Mouse (Mus musculus): ENCODE measurements around the gene Tec. TPM values are rescaled to one million over a fixed set of nuclear protein-coding genes. Genes with fewer than 3 reads are reported as not detected.
A peak's percentile ranks its signal among the peaks of the same experiment; 100 is the strongest.
"Not testable (repeated sequence)": the region's sequence is repeated elsewhere in the genome, so short reads cannot be mapped to it uniquely, and the experiment has no call there.

Tec gene
- polyA plus RNA-seq, 1 experiment from 2014 or later = 10.0 TPM

- 94% methylated on average over 5 of the region's 5 CpGs for WGBS
- H3K4me2 ChIP-seq = no peak overlapping the region
- no peak overlapping the region for H3K4me3 ChIP-seq
- no peaks in the 10 kb centered on the region for H3K36me3 ChIP-seq
- H3K27me3 ChIP-seq = no peaks in the 10 kb centered on the region
- no peak overlapping the region for H3K27ac ChIP-seq (replicated peaks)
- no peaks in the 10 kb centered on the region for H3K9me3 ChIP-seq
- no peak for ATAC-seq (ENCODE audit: low read depth)
- H3K9ac ChIP-seq = no peak overlapping the region
- H3K4me1 ChIP-seq (replicated peaks) = no peaks in the 10 kb centered on the region
Observed at GRCm38 (mm10) chr5:72830988-72831610, 37.2 kb downstream of the Tec start.

- H3K4me2 ChIP-seq = no peak overlapping the region
- H3K27me3 ChIP-seq = no peaks in the 10 kb centered on the region
- H3K9ac ChIP-seq = no peak overlapping the region
- H3K27ac ChIP-seq (replicated peaks) = no peak overlapping the region
- no peaks in the 10 kb centered on the region for H3K9me3 ChIP-seq
- H3K4me1 ChIP-seq (replicated peaks) = no peaks in the 10 kb centered on the region
- no peaks in the 10 kb centered on the region for H3K36me3 ChIP-seq
- no peak for ATAC-seq (ENCODE audit: low read depth)
- no peak overlapping the region for H3K4me3 ChIP-seq
- 87% methylated on average over 7 of the region's 7 CpGs for WGBS
Observed at GRCm38 (mm10) chr5:72829506-72830067, 38.7 kb downstream of the Tec start.

- Histone ChIP-seq H3K27ac (replicated peaks) (no peak overlapping the region), H3K36me3 (no peaks in the 10 kb centered on the region), H3K4me1 (replicated peaks) (no peaks in the 10 kb centered on the region), H3K4me3 (no peak overlapping the region), H3K9me3 (no peaks in the 10 kb centered on the region), H3K4me2 (no peak overlapping the region), H3K27me3 (no peaks in the 10 kb centered on the region), H3K9ac (no peak overlapping the region)
- 29% methylated on average over 1 of the region's 1 CpGs for WGBS
- ATAC-seq (ENCODE audit: low read depth) = no peak
Observed at GRCm38 (mm10) chr5:72828401-72828800, 39.9 kb downstream of the Tec start.

- Histone ChIP-seq H3K9ac (no peak overlapping the region), H3K4me1 (replicated peaks) (no peaks in the 10 kb centered on the region), H3K9me3 (no peaks in the 10 kb centered on the region), H3K27ac (replicated peaks) (no peak overlapping the region), H3K27me3 (no peaks in the 10 kb centered on the region), H3K4me3 (no peak overlapping the region), H3K4me2 (no peak overlapping the region), H3K36me3 (no peaks in the 10 kb centered on the region)
- ATAC-seq (ENCODE audit: low read depth) = no peak
- WGBS = 63% methylated on average over 5 of the region's 5 CpGs
Observed at GRCm38 (mm10) chr5:72827435-72827834, 40.8 kb downstream of the Tec start.

GRCm38 (mm10) chr5:72826445-72826844 lies 41.8 kb downstream of the Tec start:
- 83% methylated on average over 3 of the region's 3 CpGs for WGBS
- Histone ChIP-seq H3K36me3 (no peaks in the 10 kb centered on the region), H3K9me3 (no peaks in the 10 kb centered on the region), H3K4me3 (no peak overlapping the region), H3K27ac (replicated peaks) (no peak overlapping the region), H3K4me2 (no peak overlapping the region), H3K4me1 (replicated peaks) (no peaks in the 10 kb centered on the region), H3K9ac (no peak overlapping the region), H3K27me3 (no peaks in the 10 kb centered on the region)
- no peak for ATAC-seq (ENCODE audit: low read depth)

GRCm38 (mm10) chr5:72820651-72821050 lies 47.6 kb downstream of the Tec start:
- Histone ChIP-seq H3K9ac (no peak overlapping the region), H3K36me3 (no peaks in the 10 kb centered on the region), H3K9me3 (no peaks in the 10 kb centered on the region), H3K4me3 (no peak overlapping the region), H3K27ac (replicated peaks) (no peak overlapping the region), H3K27me3 (no peaks in the 10 kb centered on the region), H3K4me1 (replicated peaks) (peaks cover 18% of the 10 kb centered on the region), H3K4me2 (no peak overlapping the region)
- ATAC-seq (ENCODE audit: low read depth) = no peak
- 70% methylated on average over 3 of the region's 3 CpGs for WGBS

- WGBS = 89% methylated on average over 8 of the region's 8 CpGs
- no peaks in the 10 kb centered on the region for H3K9me3 ChIP-seq
- H3K36me3 ChIP-seq = no peaks in the 10 kb centered on the region
- no peak overlapping the region for H3K4me2 ChIP-seq
- no peaks in the 10 kb centered on the region for H3K27me3 ChIP-seq
- H3K27ac ChIP-seq (replicated peaks) = no peak overlapping the region
- no peak overlapping the region for H3K4me3 ChIP-seq
- H3K9ac ChIP-seq = no peak overlapping the region
- H3K4me1 ChIP-seq (replicated peaks) = peaks cover 18% of the 10 kb centered on the region
- no peak for ATAC-seq (ENCODE audit: low read depth)
Observed at GRCm38 (mm10) chr5:72820036-72820640, 48.1 kb downstream of the Tec start.

- Histone ChIP-seq H3K4me1 (replicated peaks) (peaks cover 18% of the 10 kb centered on the region), H3K9ac (no peak overlapping the region), H3K4me2 (no peak overlapping the region), H3K36me3 (no peaks in the 10 kb centered on the region), H3K4me3 (no peak overlapping the region), H3K27ac (replicated peaks) (no peak overlapping the region), H3K27me3 (no peaks in the 10 kb centered on the region), H3K9me3 (no peaks in the 10 kb centered on the region)
- WGBS = 88% methylated on average over 5 of the region's 5 CpGs
- no peak for ATAC-seq (ENCODE audit: low read depth)
Observed at GRCm38 (mm10) chr5:72818513-72819180, 49.6 kb downstream of the Tec start.

GRCm38 (mm10) chr5:72817523-72818091 lies 50.7 kb downstream of the Tec start:
- Histone ChIP-seq H3K9ac (no peak overlapping the region), H3K9me3 (no peaks in the 10 kb centered on the region), H3K27me3 (no peaks in the 10 kb centered on the region), H3K36me3 (no peaks in the 10 kb centered on the region), H3K4me2 (peak overlapping the region; percentile 30), H3K4me3 (no peak overlapping the region), H3K27ac (replicated peaks) (peak overlapping the region; percentile 72), H3K4me1 (replicated peaks) (peaks cover 18% of the 10 kb centered on the region)
- peak; percentile 91 for ATAC-seq (ENCODE audit: low read depth)
- whole genome bisulfite sequencing = 24% methylated on average over 10 of the region's 10 CpGs

GRCm38 (mm10) chr5:72816960-72817359 lies 51.3 kb downstream of the Tec start:
- WGBS = 37% methylated on average over 7 of the region's 7 CpGs
- not testable (repeated sequence) for H3K9ac ChIP-seq

GRCm38 (mm10) chr5:72816491-72816890 lies 51.8 kb downstream of the Tec start:
- no peak; the same call in 1 of the 2 replicates for ATAC-seq (ENCODE audit: low read depth)
- peak overlapping the region; percentile 57 for H3K27ac ChIP-seq (replicated peaks)
- H3K9ac ChIP-seq = no peak overlapping the region
- WGBS = 22% methylated on average over 2 of the region's 2 CpGs
- H3K4me3 ChIP-seq = no peak overlapping the region
- H3K4me2 ChIP-seq = peak overlapping the region; percentile 28; the same call in 1 of the 2 replicates
- no peaks in the 10 kb centered on the region for H3K9me3 ChIP-seq
- H3K4me1 ChIP-seq (replicated peaks) = peaks cover 19% of the 10 kb centered on the region
- no peaks in the 10 kb centered on the region for H3K36me3 ChIP-seq
- H3K27me3 ChIP-seq = no peaks in the 10 kb centered on the region

More at GRCm38 (mm10) chr5:72816960-72817359, 51.3 kb downstream of the Tec start:
- not testable (repeated sequence) for H3K9me3 ChIP-seq, H3K27me3 ChIP-seq, H3K4me3 ChIP-seq, H3K36me3 ChIP-seq
- H3K4me2 ChIP-seq = peak overlapping the region; percentile 28; the same call in 1 of the 2 replicates
- peaks cover 18% of the 10 kb centered on the region for H3K4me1 ChIP-seq (replicated peaks)
- H3K27ac ChIP-seq (replicated peaks) = peak overlapping the region; percentile 57; the same call in 1 of the 2 replicates
- peak; percentile 72 for ATAC-seq (ENCODE audit: low read depth)

- Histone ChIP-seq H3K27ac (replicated peaks) (no peak overlapping the region), H3K9ac (no peak overlapping the region), H3K4me2 (no peak overlapping the region), H3K9me3 (no peaks in the 10 kb centered on the region), H3K27me3 (no peaks in the 10 kb centered on the region), H3K4me3 (no peak overlapping the region), H3K4me1 (replicated peaks) (peaks cover 23% of the 10 kb centered on the region), H3K36me3 (no peaks in the 10 kb centered on the region)
- no peak for ATAC-seq (ENCODE audit: low read depth)
- 49% methylated on average over 1 of the region's 1 CpGs for WGBS
Observed at GRCm38 (mm10) chr5:72816046-72816445, 52.2 kb downstream of the Tec start.
